Mouse (Mus musculus): ENCODE data around the gene Zc2hc1c.
A peak's percentile ranks its signal among the peaks of the same experiment; 100 is the strongest.

Gene Zc2hc1c

DNA sequence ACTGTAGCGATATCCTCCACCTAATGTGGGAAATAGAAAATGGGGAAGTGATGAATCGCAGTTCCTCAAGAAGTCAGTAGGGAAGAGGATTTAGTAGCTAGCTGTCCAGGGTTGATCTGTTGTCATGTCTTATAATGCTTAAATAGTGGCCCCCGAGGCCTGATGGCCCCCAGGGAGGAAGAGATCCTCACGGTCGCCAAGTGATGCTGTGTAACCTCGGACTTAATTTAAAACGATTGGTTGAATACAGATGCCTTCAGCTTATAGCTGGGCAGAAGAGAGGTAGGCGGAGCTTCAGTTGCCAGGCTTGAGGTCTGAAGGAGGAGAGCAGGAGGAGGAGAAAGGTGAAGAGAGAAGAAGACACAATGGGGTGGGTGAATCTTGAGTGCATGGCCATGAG lies 4.1 kb upstream of the Zc2hc1c start:
- no peak for DNase-seq (ENCODE audit: low read depth)

DNA sequence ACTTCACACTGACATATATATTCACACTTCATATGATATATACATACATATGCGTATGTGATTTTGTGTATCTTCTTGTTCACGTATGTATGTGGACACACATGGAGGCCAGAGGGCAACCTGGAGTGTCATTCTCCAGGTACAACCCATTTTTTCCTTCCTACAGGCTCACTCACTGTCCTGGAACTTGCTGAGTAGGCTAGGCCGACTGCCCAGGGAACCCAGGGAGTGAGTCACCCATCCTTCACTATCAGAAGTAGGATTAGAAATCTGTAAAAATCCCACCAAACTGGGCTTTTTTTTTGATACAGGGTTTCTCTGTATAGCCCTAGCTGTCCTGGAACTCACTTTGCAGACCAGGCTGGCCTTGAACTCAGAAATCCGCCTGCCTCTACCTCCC lies 3.4 kb upstream of the Zc2hc1c start:
- no peak for DNase-seq (ENCODE audit: low read depth)

DNA sequence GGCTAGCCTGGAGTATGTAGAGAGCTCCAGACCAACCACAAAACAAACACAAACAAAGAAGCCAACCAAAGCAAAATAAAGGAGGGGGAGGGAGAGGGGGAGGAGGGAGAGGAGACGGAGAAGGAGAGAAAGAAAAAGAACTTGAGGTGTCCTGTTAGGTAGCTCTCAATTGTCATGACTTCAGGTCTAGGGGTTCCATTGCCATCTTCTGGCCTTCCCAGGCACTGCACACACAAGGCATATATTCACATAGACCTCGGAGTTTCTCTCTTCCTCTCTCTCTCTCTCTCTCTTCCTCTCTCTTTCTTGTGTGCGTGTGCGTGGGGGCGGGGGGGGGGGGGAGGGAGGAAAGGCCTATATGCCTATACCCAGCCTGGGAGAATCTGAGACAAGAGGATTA lies 1.4 kb upstream of the Zc2hc1c start:
- peak; percentile 75 for DNase-seq (ENCODE audit: low read depth)

DNA sequence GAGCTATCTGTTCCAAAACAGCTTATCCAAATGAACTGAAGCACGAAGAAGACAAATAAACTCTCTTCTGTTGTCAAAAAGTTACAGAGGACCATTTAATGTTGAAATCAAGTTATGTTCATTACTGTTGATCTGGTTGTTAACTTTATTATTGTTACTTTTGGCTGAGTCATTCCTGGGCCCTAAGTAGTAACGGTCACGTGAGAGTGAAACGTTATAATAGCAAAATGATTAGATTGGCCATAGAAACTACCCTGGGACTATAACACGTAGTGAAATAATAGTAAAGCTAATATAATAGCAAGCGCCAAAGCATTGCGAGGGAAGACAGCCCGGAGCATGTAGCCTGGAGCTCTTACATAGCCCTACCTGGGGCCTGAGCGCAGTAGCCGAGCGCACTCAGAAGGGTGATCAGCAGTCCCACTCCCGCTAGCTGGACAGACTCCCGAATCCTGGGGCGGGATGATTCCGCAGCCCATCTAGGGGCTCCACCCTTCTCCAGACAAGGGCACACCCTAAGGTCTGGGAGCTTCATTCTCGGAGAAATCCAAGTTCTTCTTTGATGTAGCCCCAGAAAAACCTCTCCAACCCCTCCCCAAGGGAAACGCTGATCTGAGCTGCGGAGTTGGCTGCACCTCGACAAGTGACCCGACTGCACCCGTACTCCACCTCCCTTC lies 444 bp upstream of the Zc2hc1c start, which contains the start of gene Acyp1:
TSS of gene Acyp1 (minus strand) at position 630 of the 677 bp plus-strand sequence.
- DNase-seq (ENCODE audit: low read depth): no peak

DNA sequence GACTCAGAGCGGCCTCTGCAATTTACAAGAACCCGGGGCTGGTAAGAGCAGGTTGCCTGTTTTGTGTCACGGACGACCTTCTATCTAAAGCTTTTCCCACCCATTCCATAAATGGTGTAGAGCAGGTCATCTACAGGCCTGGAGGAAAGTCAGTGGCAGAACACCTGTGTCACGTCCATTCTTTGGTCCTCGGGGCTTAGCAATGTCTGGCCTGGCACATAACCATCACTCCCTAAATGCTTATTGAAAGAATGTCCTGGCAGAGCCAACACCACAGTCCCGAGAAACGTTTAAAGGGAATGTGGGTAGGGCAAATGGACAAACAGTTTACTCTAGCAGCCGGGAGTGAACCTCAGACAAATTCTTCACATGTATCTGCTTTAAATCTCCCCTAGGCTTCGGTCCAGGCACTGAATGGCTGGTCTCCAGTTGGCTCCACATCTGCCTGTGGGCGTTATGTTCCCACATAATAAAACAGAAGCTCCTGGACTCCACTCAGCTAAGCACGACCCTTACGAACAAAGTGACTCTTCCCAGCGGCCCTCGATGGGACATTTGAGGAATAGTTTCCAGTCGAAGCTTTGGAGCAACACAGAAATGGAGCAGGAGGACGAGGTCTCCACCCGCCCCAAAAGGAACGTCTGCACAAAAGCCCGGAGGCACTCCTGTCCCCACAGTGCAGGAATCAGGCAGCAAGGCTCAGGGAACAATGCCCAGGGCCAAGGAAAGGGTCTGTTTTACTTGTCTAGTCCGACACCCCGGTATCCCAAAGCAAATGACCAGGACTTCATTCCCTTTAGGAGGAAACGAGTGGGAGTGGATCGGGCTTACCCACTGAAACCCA lies 988 bp downstream of the Zc2hc1c start:
- no peak for DNase-seq (ENCODE audit: low read depth)

DNA sequence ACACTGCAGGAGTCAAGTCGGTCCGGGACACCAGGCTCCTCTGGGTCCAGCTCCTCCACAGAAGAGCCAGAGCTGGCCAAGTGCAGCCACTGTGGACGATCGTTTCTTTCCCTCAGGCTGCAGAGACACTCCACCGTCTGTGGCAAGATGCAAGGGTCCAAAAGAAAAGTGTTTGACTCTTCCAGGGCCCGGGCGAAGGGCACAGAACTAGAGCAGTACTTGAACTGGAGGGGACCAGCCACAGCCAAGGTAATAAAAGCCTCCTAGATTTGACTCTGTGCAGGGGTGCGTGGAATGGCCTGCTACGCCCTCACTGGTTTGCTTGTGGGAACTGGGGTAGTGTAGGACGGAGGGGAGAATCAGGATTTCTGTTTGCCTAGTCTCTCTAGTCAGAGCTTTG lies 2.2 kb downstream of the Zc2hc1c start:
- DNase-seq (ENCODE audit: low read depth): no peak

DNA sequence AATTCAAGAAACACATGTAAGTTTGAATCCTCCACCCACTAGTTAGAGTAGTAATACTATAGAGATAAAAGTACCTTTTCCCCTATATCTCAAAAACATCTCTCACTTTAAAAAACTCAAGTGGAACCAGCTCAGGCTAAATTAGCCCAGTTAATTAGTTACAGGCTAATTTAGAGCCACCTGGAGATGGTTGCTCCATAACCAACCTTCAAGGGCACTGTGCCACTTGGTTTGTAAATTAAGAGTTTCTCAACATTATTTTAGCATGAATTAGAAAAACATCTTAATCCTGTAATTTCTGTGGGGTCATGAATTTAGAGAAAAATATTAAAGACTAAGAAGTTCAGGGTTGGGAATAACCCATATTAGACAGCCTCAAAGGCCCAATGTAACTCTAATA lies 3.1 kb downstream of the Zc2hc1c start:
- DNase-seq (ENCODE audit: low read depth): no peak

DNA sequence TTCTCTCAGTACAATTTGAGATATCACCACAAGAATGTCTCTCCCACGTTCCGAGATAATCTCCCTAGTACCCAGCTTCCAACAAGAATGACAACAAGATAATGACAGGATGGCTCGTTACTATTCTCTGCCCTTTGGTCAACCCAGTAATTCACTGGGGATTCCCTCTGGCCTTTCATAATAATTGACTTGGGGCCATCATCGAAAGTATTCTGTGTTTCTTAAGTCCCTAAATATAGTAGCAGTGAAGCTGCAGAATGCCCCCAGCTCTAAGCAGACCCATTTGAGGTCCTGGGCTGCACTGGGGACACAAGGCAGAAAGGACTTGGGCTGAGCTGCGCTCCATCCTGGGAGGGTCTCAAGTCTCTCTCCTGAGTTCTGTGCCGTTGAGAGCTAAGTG lies 3.9 kb downstream of the Zc2hc1c start:
- no peak for DNase-seq (ENCODE audit: low read depth)

DNA sequence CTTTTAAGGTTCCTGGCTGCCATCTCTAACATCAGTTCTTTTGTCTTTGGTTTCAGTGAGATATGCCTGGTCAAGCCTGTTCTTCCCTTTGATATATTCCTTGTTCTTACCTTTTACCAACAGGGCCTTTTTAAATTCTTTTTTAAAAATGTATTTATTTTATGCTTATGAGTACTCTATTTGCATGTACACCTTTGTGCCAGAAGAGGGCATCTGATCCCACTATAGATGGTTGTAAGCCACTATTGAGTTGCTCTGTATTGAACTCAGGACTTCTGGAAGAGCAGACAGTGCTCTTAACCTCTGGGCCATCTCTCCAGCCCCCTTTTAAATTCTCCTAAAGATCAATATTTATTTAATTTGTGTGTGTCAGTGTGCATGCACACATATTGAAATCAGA lies 4.5 kb downstream of the Zc2hc1c start:
- DNase-seq (ENCODE audit: low read depth): peak; percentile 43

DNA sequence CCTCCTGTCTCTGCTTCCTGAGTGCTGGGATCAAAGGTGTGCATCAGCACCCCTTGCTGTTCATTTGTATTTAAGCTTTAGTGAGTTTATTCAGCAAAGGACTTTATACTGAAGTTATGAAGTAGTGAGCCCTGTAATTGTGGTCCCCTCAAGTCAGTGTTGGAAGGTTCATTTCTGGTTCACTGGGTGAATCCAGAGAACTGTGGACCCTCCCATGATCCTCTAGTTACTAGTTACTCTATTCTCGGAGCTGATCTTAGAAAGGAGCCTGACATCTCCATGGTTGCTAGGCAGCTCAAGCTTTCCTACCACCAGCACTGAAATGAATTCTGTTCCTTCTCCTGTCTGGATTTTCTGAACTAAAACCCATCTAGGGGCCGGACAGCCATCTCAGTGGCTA lies 7.1 kb downstream of the Zc2hc1c start:
- DNase-seq (ENCODE audit: low read depth): no peak

DNA sequence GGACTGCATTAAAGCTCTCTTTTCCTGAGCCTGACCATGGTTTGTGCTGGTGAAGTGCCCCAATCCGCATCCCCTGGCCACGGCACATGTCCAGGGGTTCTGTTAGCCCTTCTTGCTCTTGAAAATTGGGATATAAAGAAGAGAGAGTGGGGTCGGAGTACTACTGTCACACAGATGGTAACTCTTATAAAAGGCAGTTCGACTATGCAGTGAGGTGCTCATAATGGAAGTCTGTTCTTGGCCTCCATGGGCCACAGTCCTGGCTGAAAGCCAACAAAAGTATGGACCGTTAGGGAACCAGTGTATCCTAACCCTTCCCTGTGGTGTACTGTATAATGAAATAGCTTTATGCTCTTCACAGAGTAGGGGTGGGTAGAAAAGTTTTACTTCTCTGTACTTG lies 8.5 kb downstream of the Zc2hc1c start:
- no peak for DNase-seq (ENCODE audit: low read depth)

DNA sequence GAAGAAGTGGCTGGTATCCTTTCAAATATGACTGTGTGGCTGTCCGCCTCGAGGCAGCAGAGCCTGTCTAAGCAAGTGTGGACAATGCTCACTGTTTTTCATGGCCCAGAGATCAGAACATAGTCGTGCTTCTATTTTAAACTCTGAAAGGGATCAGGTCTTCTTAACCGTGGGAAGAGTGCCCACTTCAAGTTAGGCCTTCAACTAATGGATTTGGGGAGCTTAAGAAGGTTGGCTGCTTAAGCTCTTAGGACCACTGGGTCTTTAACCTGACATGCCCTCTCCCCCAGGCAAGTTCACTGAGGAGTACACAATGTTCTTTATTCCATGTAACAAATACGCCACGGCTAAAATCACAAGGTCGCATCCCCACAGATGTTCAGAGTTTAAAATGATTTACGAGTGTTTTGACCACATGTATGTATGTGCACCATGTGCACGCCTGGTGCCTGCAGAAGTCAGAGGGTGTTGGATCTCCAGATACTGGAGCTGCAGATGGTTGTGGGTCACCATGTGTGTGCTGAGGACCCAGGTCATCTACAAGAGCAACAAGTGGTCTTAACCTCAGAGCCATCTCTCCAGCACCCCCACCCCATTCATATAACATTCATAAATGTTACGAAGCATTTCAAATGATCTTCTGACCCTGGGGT lies 9.1 kb downstream of the Zc2hc1c start:
- DNase-seq (ENCODE audit: low read depth): no peak

DNA sequence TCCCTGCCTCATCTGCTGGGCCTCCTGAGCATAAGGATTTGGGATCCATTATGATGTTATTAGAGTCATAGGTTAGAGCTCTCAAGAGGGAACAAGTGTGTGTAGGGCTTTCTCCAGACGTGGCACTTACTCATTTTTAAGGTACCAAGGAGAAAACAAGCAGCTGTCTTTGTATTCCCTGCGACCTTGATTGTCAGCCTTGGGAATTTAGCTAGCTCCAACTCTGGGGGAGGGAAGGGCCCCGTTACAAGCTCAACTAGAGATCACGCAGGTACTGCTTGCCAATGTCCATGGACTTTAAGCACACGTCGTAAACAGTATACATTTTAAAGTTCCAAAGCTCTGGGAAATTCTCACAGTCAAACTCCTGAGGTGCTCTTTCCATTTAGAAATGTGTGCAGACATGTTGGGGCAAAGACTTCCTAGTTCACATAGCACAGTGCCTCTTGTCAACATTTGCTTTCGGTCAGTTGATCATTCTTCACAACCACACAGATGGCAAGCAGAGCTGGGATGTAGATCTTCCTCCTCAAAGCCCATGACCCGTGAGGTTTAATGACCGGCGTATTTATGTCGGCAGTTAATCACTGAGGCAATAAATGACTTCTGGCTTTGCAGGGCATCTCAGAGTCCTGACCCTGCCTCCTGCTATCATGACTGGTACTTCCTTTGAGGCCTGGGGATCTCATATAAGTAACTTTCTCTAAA lies 9.9 kb downstream of the Zc2hc1c start:
- no peak for DNase-seq (ENCODE audit: low read depth)

DNA sequence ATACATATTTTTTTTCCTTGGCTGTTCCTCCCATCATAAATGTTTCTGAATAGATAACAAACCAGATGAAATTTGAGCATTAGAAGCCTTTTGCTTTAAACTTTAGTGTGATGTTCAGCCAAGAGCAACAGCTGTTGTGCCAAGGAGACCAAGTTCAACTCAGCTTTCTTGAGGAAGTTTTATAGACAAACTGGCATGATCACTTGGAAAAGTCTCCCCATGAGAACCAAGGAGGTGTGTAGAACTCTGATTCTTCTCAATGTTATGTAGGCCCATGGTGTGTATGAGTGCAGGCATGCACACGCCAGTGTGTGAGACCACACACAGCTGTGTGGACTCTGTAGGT lies 10.4 kb downstream of the Zc2hc1c start:
- DNase-seq (ENCODE audit: low read depth): no peak

DNA sequence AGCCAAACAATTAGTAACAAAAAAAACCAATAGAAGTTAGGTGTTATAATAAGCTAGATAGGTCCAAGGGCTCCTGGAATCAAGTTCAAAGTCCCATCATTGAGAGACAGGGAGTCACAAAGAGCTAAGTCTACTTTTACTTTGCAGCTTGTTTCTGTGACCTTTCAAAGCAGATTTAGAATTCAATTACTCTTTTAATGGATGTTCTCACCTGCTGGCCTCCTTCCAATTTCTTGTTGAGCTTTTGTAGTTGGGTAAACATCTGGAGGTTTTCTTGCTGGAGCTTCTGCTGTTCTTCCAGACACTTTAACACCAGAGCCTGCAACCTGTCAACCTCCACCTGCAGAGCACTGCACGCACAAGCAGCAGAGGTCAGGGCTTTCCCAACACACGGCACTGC lies 14.9 kb downstream of the Zc2hc1c start:
- DNase-seq (ENCODE audit: low read depth): no peak

DNA sequence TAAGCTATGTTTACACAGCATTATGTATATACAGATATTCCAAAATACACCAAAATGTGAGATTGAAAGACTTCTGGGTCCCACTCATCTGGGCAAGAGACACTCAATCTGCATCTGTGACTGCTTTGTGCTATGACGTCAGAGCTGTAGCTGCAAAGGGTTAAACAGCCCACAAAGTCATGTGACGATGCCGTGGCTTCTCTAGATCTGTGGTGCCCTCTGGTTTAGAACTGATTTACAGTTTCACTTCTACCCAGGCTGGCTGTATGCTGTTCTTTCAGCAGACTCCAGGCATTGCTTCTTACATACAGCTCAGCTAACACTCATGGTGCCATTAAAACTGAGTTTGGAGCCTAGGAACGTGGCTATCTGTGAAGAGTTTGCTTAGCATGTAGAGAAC lies 16.3 kb downstream of the Zc2hc1c start:
- DNase-seq (ENCODE audit: low read depth): peak; percentile 51

DNA sequence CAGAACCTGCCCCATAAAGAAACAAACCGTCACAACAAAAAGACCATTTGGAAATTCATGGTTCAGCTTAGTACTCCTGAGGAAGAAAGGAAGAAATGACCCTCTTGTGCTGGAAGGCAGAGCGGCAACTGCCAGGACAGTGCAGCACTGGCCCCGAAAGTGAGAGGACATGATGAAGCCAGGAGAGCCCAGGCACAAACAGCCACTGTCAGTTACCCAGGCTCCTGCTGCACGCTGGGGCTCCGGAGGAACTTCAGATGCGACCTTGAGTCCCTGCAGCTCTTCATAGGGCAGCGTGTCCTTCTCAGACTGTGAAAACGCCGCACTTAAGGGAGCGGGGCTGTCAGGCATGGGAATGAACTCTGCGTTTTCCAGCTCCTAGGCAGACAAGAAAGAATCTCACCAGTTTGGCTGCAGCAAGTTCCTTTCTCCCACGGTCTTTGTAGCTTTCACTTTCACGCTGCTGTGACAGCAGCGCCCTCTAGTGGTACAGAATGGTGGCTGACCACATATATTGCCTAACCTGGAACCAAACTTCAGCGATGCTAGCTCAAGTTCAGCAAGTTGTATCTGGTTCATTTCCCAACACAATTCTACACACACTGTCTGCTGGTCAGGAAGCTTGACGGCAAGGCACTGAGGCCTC lies 17.0 kb downstream of the Zc2hc1c start:
- peak; percentile 87 for DNase-seq (ENCODE audit: low read depth)

DNA sequence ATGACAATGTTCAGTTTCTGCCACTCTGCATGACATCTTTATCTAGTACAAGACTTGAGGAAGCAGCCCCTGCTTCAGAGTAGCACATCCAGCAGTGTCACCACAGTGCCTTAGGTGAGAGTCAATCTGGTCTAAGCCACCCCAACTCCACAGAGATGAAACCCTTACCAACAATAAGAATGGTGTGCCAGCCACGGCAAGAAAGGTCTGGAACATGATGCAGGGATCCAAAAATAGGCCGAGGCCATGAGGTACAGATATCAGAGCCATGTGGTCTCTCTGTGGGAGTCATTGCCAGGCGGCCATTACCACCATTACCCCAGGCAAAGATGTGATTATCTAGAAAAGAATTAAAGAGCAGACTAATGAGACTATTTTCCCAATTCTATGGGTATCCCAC lies 20.3 kb downstream of the Zc2hc1c start:
- DNase-seq (ENCODE audit: low read depth): no peak

DNA sequence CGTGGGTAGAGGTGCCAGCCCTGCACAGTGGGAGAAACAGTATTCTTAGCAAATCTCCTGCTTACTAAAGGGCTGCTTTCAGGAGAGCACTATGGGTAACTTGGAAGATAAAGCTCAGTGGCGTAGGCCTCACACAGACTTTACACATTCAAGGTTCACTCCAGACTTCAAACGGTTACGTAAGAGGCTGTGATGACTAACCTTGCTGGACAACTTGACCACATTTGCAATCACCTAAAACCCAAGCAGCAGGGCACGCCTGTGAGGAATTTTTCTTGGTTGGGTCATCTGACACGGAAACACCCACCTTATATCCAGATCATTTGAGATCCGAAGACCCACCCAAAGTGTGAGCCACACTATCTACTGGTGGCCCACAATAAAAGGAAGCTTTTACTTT lies 41.8 kb downstream of the Zc2hc1c start:
- DNase-seq (ENCODE audit: low read depth): peak; percentile 79

DNA sequence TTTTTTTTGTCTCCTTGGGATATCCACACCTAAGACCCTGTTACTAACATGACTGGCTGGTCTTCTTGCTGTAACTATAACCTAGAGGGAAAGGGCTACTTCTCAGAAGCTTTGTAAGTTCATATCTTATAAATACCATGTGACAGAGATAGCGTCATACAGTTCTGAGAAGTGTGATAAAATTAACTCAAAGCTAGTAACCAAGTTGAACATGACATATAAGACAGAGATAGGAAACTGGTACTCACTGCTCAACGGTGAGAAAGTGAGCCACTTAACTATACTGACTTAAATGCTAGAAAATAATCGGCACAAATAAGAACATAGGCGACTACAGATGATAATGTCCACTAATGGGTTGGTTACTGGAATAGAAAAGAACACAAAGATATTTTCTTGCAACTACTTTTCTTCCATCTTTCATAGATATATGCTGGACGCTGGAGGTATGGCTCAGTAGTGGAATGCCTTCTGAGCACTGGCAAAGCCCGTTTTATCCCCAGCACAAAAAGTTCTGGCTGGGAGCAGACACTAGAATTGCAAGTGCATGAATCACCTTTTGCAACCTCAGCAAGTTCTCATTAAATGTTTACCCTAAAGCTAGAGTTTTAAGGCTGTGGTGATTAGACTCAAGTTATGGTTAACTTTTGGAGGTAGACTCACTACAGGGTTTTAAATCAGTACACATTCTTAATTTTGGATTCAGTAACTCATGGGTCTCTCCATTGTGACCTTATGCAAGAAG lies 49.3 kb downstream of the Zc2hc1c start:
- no peak for DNase-seq (ENCODE audit: low read depth)

DNA sequence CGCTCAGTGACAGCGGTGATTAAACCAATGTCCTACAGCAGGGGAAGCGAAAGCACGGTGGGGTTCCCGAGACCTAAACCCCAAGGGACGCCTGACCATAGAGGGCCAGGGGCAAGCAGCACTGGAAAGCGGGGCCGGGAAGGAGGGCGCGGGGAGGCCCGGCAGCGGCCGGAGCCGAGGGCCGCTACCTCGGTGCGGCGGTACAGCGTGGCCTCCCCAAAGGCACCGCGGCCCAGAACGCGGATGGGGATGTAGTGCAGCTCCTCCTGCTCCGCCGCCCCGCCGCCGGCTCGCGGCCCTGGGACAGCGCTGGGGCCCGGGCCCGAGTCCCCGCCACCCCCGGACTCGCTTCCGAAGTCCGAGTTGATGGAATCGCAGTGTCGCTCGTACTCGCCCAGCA lies 50.4 kb downstream of the Zc2hc1c start:
- DNase-seq (ENCODE audit: low read depth): peak; percentile 41

Data from 416B (cell line).